Mouse (Mus musculus): ENCODE measurements around the gene P2rx4. TPM values are rescaled to one million over a fixed set of nuclear protein-coding genes. Genes with fewer than 3 reads are reported as not detected.

P2rx4 gene
- polyA plus RNA-seq, 1 experiment from 2014 or later = 12.4 TPM

Other genes with a start within 250 kb of the P2rx4 start
- gene Atp2a2, start 205.3 kb upstream of the P2rx4 start, polyA plus RNA-seq (2014; fragmentation: Nextera tagmentation; extraction: Ambion mirVana) = 46.5 and 50.2 TPM in 2 replicates
- gene Ift81, start 93.0 kb upstream of the P2rx4 start, polyA plus RNA-seq (2014; fragmentation: Nextera tagmentation; extraction: Ambion mirVana) = 46.1 and 49.1 TPM in 2 replicates
- gene P2rx7, start 63.6 kb upstream of the P2rx4 start, polyA plus RNA-seq (2014; fragmentation: Nextera tagmentation; extraction: Ambion mirVana) = 3.4 and 3.5 TPM in 2 replicates
- gene Camkk2, start 71.9 kb downstream of the P2rx4 start, polyA plus RNA-seq (2014; fragmentation: Nextera tagmentation; extraction: Ambion mirVana) = 22.2 and 28.8 TPM in 2 replicates
- 522 and 525 TPM in 2 replicates for gene Anapc5, start 113.8 kb downstream of the P2rx4 start, polyA plus RNA-seq (2014; fragmentation: Nextera tagmentation; extraction: Ambion mirVana)
- 56.8 and 61.5 TPM in 2 replicates for gene Rnf34, start 142.5 kb downstream of the P2rx4 start, polyA plus RNA-seq (2014; fragmentation: Nextera tagmentation; extraction: Ambion mirVana)